In genomic region chr11:88566613-88567606, GRCm38 (mm10) we compare ENCODE assay signal across 22 mouse cellular contexts.
DNase-seq lines count a peak whose midpoint lies in the region; ATAC-seq lines count a peak whose summit lies in the region.
"Had no signal": no experiment of that assay in that cellular context is flagged by ENCODE, and none has a peak within 500 bp of the region (broad histone marks: within the 10 kb centered on the region; RNA-seq: fewer than 3 reads in every experiment).

No protein-coding gene starts in this region.

- WGBS in forebrain, embryonic 15.5 days = 43% methylated on average over 20 of the region's 20 CpGs
- WGBS in forebrain, embryonic 13.5 days = 47% methylated on average over 20 of the region's 20 CpGs
- 63% methylated on average over 20 of the region's 20 CpGs for WGBS in neural tube, embryonic 13.5 days
- 32% methylated on average over 20 of the region's 20 CpGs for WGBS in midbrain, embryonic 16.5 days

- H3K9me3 ChIP-seq in forebrain, embryonic 15.5 days = no peaks in the 10 kb centered on the region
- H3K9me3 ChIP-seq in forebrain, embryonic 13.5 days (replicated peaks) = no peaks in the 10 kb centered on the region
- H3K9me3 ChIP-seq in neural tube, embryonic 13.5 days = no peaks in the 10 kb centered on the region
- H3K9me3 ChIP-seq in midbrain, embryonic 16.5 days (replicated peaks; ENCODE audit: control insufficient read depth, low read length, poor library complexity, severe bottlenecking) = no peaks in the 10 kb centered on the region
- H3K9me3 ChIP-seq: forebrain, embryonic 12.5 days; heart, embryonic 12.5 days; hindbrain, embryonic 12.5 days had no signal

- DNase-seq in neural tube, embryonic 10.5 days (ENCODE audit: extremely low spot score, low spot score) = no peak
- DNase-seq in forelimb bud, embryonic 11.5 days (ENCODE audit: low read depth, low spot score) = peak; percentile 66
- DNase-seq in thymus, postnatal 10 days (ENCODE audit: low spot score in 2 of 2) = no peak
- DNase-seq in frontal cortex, postnatal 14 days (ENCODE audit: low spot score in 2 of 2) = no peak
- DNase-seq: adrenal gland, adult 8-10 months; cerebellum, adult 9-10 months; gastrocnemius, adult 2 months; heart, adult 11 months; heart, postnatal 14 days; kidney, adult 11 months; kidney, postnatal 10 days; lung, adult 18-20 months; lung, postnatal 14 days; right cerebral cortex, adult 18-20 months; thymus, postnatal 14 days had no signal

- no peak for ATAC-seq in forebrain, embryonic 15.5 days (replicated peaks)
- ATAC-seq in forebrain, embryonic 13.5 days = no peak
- ATAC-seq in neural tube, embryonic 13.5 days (ENCODE audit: low read depth) = no peak
- ATAC-seq in midbrain, embryonic 16.5 days = no peak

- H3K4me1 ChIP-seq in forebrain, embryonic 15.5 days = peaks cover 42% of the 10 kb centered on the region
- H3K4me1 ChIP-seq in forebrain, embryonic 13.5 days = peaks cover 67% of the 10 kb centered on the region
- peaks cover 84% of the 10 kb centered on the region for H3K4me1 ChIP-seq in neural tube, embryonic 13.5 days (replicated peaks)
- peaks cover 25% of the 10 kb centered on the region for H3K4me1 ChIP-seq in midbrain, embryonic 16.5 days (ENCODE audit: control insufficient read depth, insufficient read depth, low read length)

- H3K27ac ChIP-seq in forebrain, embryonic 15.5 days (replicated peaks) = 0 out of 2 replicates have a peak overlapping the region, but pooled peaks have one; percentile 31
- no peak overlapping the region for H3K27ac ChIP-seq in forebrain, embryonic 13.5 days
- 0 out of 2 replicates have a peak overlapping the region, but pooled peaks have one; percentile 33 for H3K27ac ChIP-seq in neural tube, embryonic 13.5 days (replicated peaks)
- peak overlapping the region; percentile 26 for H3K27ac ChIP-seq in midbrain, embryonic 16.5 days (ENCODE audit: low read length)
- H3K27ac ChIP-seq: gastrocnemius, adult 2 months; hindbrain, embryonic 12.5 days had no signal

- H3K4me2 ChIP-seq in forebrain, embryonic 15.5 days (replicated peaks) = no peak overlapping the region
- no peak overlapping the region for H3K4me2 ChIP-seq in forebrain, embryonic 13.5 days
- H3K4me2 ChIP-seq in neural tube, embryonic 13.5 days = no peak overlapping the region
- H3K4me2 ChIP-seq in midbrain, embryonic 16.5 days (ENCODE audit: low read length) = no peak overlapping the region
- H3K4me2 ChIP-seq: forebrain, embryonic 12.5 days; heart, embryonic 12.5 days; hindbrain, embryonic 12.5 days had no signal

- no peak overlapping the region for H3K9ac ChIP-seq in forebrain, embryonic 15.5 days (replicated peaks)
- H3K9ac ChIP-seq in forebrain, embryonic 13.5 days = no peak overlapping the region
- H3K9ac ChIP-seq in neural tube, embryonic 13.5 days = no peak overlapping the region
- H3K9ac ChIP-seq in midbrain, embryonic 16.5 days (ENCODE audit: low read depth, low read length) = no peak overlapping the region
- H3K9ac ChIP-seq: forebrain, embryonic 12.5 days; heart, embryonic 12.5 days; hindbrain, embryonic 12.5 days had no signal

- H3K36me3 ChIP-seq in forebrain, embryonic 15.5 days = no peaks in the 10 kb centered on the region
- H3K36me3 ChIP-seq in forebrain, embryonic 13.5 days (ENCODE audit: poor library complexity, severe bottlenecking) = no peaks in the 10 kb centered on the region
- H3K36me3 ChIP-seq in neural tube, embryonic 13.5 days = no peaks in the 10 kb centered on the region
- H3K36me3 ChIP-seq in midbrain, embryonic 16.5 days (ENCODE audit: control insufficient read depth, insufficient read depth, low read length) = no peaks in the 10 kb centered on the region
- H3K36me3 ChIP-seq: hindbrain, embryonic 12.5 days had no signal

- no peaks in the 10 kb centered on the region for H3K27me3 ChIP-seq in forebrain, embryonic 15.5 days
- H3K27me3 ChIP-seq in forebrain, embryonic 13.5 days = no peaks in the 10 kb centered on the region
- no peaks in the 10 kb centered on the region for H3K27me3 ChIP-seq in neural tube, embryonic 13.5 days
- H3K27me3 ChIP-seq in midbrain, embryonic 16.5 days (ENCODE audit: control insufficient read depth, insufficient read depth, low read depth, low read length) = no peaks in the 10 kb centered on the region
- H3K27me3 ChIP-seq: forebrain, embryonic 12.5 days; heart, embryonic 12.5 days; hindbrain, embryonic 12.5 days had no signal

- no peak overlapping the region for H3K4me3 ChIP-seq in forebrain, embryonic 15.5 days
- no peak overlapping the region for H3K4me3 ChIP-seq in forebrain, embryonic 13.5 days
- no peak overlapping the region for H3K4me3 ChIP-seq in neural tube, embryonic 13.5 days
- no peak overlapping the region for H3K4me3 ChIP-seq in midbrain, embryonic 16.5 days (ENCODE audit: low read depth, low read length)
- H3K4me3 ChIP-seq: forebrain, embryonic 12.5 days; gastrocnemius, adult 2 months; heart, embryonic 12.5 days; hindbrain, embryonic 12.5 days had no signal
